Mouse (Mus musculus) olfactory bulb, adult 2 months (tissue): Measurements from ENCODE around the gene Lzts2.

Source experiments
- CTCF ChIP-seq: fragments of 200-500 bp; IDR thresholded peaks from 2 replicates; pipeline ENCODE4 v1.5.1; 2012; ENCODE audit warnings: low read depth, mild to moderate bottlenecking, low read length, moderate library complexity; ENCODE audit not compliant: insufficient read depth
- POLR2A ChIP-seq: fragments of 200-500 bp; IDR thresholded peaks from 2 replicates; pipeline ENCODE4 v1.6.1; 2012; ENCODE audit warnings: mild to moderate bottlenecking, low read depth, low read length, moderate library complexity; ENCODE audit not compliant: insufficient read depth

- TF ChIP-seq CTCF (no peak), POLR2A (no peak)
Observed at GRCm38 (mm10) chr19:45056364-45056763, 42.1 kb downstream of the Lzts2 start.
